Mouse (Mus musculus) heart, embryonic 16.5 days (tissue): Measurements from ENCODE around the gene Ube2o. TPM values are rescaled to one million over a fixed set of nuclear protein-coding genes. Genes with fewer than 3 reads are reported as not detected.

ENCODE experiments used
- ATAC-seq: fragments of 200-750 bp; cut with Nextera tagmentation; replicated peaks from 2 replicates; pipeline ENCODE4 v1.8.0; 2017; ENCODE audit warnings: moderate number of reproducible peaks; ENCODE audit not compliant: insufficient read depth, low FRiP score; ENCODE audit errors: extremely low read depth
- H3K27ac ChIP-seq: fragments of 300-500 bp; sonication (generic); 2 replicates; pipeline ENCODE4 v1.5.1; 2014; ENCODE audit warnings: mild to moderate bottlenecking, low read length, control low read depth, moderate library complexity
- H3K27me3 ChIP-seq: fragments of 300-500 bp; sonication (generic); 2 replicates; pipeline ENCODE4 v1.6.1; 2014; ENCODE audit warnings: low read length, mixed read lengths; ENCODE audit not compliant: control insufficient read depth, insufficient read depth
- H3K36me3 ChIP-seq: fragments of 300-500 bp; sonication (generic); 2 replicates; pipeline ENCODE4 v1.6.1; 2014; ENCODE audit not compliant: control insufficient read depth, insufficient read depth
- H3K4me1 ChIP-seq: fragments of 300-500 bp; sonication (generic); 2 replicates; pipeline ENCODE4 v1.6.1; 2014; ENCODE audit warnings: low read length, mixed read lengths; ENCODE audit not compliant: control insufficient read depth, insufficient read depth
- H3K4me2 ChIP-seq: fragments of 300-500 bp; sonication (generic); 2 replicates; pipeline ENCODE4 v1.6.1; 2014; ENCODE audit warnings: low read depth, mild to moderate bottlenecking, control low read depth, low read length
- H3K4me3 ChIP-seq: fragments of 300-500 bp; sonication (generic); 2 replicates; pipeline ENCODE4 v1.5.1; 2014; ENCODE audit warnings: mild to moderate bottlenecking, control low read depth, low read length
- H3K9ac ChIP-seq: fragments of 300-500 bp; sonication (generic); 2 replicates; pipeline ENCODE4 v1.6.1; 2014; ENCODE audit warnings: low read length, control low read depth
- H3K9me3 ChIP-seq: fragments of 300-500 bp; sonication (generic); replicated peaks from 2 replicates; pipeline ENCODE4 v1.6.1; 2016; ENCODE audit warnings: low read length; ENCODE audit not compliant: control insufficient read depth
- WGBS: fragments of 180-500 bp; shearing (Covaris S2); extraction: QIAGEN DNeasy Blood & Tissue Kit; methylation state at CpG from one replicate; pipeline ENCODE4 v1.1.7; 2014; 5-methylcytosine and 5-hydroxymethylcytosine counted together
- polyA plus RNA-seq: library from polyadenylated mRNA; unstranded; fragments of >200 nt; fragmentation: Nextera tagmentation; extraction: Ambion mirVana; gene quantifications from 2 replicates; pipeline ENCODE4 v1.2.1, GENCODE M21; 2015

Gene Ube2o
- polyA plus RNA-seq, 1 experiment from 2014 or later: 5.5 TPM

- H3K9ac ChIP-seq: no peak overlapping the region
- H3K4me1 ChIP-seq: peaks cover 4% of the 10 kb centered on the region; the same call in 1 of the 2 replicates
- H3K27ac ChIP-seq: no peak overlapping the region
- 0 out of 2 replicates have a peak, but pooled peaks cover 3% of the 10 kb centered on the region for H3K27me3 ChIP-seq
- H3K4me3 ChIP-seq: no peak overlapping the region
- ATAC-seq: no peak
- H3K4me2 ChIP-seq: no peak overlapping the region
- H3K9me3 ChIP-seq: no peaks in the 10 kb centered on the region
- WGBS: 72% methylated on average over 4 of the region's 4 CpGs
- H3K36me3 ChIP-seq: no peaks in the 10 kb centered on the region
These were observed 10.4 kb upstream of the Ube2o start for GRCm38 (mm10) chr11:116591621-116592020.

- no peaks in the 10 kb centered on the region for H3K9me3 ChIP-seq
- no peak overlapping the region for H3K4me2 ChIP-seq
- H3K27me3 ChIP-seq: 0 out of 2 replicates have a peak, but pooled peaks cover 3% of the 10 kb centered on the region
- H3K4me3 ChIP-seq: no peak overlapping the region
- 59% methylated on average over 8 of the region's 8 CpGs for WGBS
- ATAC-seq: no peak
- H3K27ac ChIP-seq: no peak overlapping the region
- H3K4me1 ChIP-seq: peaks cover 4% of the 10 kb centered on the region; the same call in 1 of the 2 replicates
- no peak overlapping the region for H3K9ac ChIP-seq
- no peaks in the 10 kb centered on the region for H3K36me3 ChIP-seq
These were observed 8.3 kb upstream of the Ube2o start for GRCm38 (mm10) chr11:116589574-116589973.

- WGBS: 21% methylated on average over 14 of the region's 14 CpGs
- no peak overlapping the region for H3K4me3 ChIP-seq
- H3K27ac ChIP-seq: no peak overlapping the region
- no peak for ATAC-seq
- 0 out of 2 replicates have a peak overlapping the region, but pooled peaks have one; percentile 3 for H3K4me2 ChIP-seq
- 0 out of 2 replicates have a peak, but pooled peaks cover 3% of the 10 kb centered on the region for H3K27me3 ChIP-seq
- H3K36me3 ChIP-seq: no peaks in the 10 kb centered on the region
- peaks cover 4% of the 10 kb centered on the region; the same call in 1 of the 2 replicates for H3K4me1 ChIP-seq
- no peaks in the 10 kb centered on the region for H3K9me3 ChIP-seq
- H3K9ac ChIP-seq: no peak overlapping the region
These were observed 7.8 kb upstream of the Ube2o start for GRCm38 (mm10) chr11:116589020-116589531.

- H3K27me3 ChIP-seq: 0 out of 2 replicates have a peak, but pooled peaks cover 3% of the 10 kb centered on the region
- ATAC-seq: peak; percentile 25; the same call in 1 of the 2 replicates
- no peak overlapping the region for H3K9ac ChIP-seq
- H3K9me3 ChIP-seq: no peaks in the 10 kb centered on the region
- H3K4me1 ChIP-seq: peaks cover 4% of the 10 kb centered on the region; the same call in 1 of the 2 replicates
- no peak overlapping the region for H3K4me2 ChIP-seq
- H3K27ac ChIP-seq: no peak overlapping the region
- WGBS: 27% methylated on average over 23 of the region's 23 CpGs
- no peak overlapping the region for H3K4me3 ChIP-seq
- no peaks in the 10 kb centered on the region for H3K36me3 ChIP-seq
These were observed 5.8 kb upstream of the Ube2o start for GRCm38 (mm10) chr11:116586801-116587631.

DNA sequence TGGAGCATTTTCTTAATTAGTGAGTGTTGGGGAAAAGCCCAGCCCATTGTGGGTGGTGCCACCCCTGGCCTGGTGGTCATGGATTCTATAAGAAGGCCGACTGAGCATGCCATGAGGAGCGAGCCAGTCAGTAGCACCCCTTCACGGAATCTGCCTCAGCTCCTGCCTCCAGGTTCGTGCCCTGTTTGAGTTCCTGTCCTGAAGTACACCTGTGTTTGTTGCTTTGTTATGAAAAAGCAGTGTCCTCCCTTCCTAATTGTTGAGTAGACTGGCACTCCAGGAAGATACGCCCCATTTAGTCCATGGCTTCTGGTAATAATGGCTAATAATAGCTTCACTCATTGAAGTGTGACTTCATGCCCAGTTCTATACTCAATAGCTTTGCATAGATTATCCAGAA lies 5.1 kb upstream of the Ube2o start, which contains the start of gene Aanat:
TSS of gene Aanat (plus strand) at position 123 of the 400 bp plus-strand sequence.
- Histone ChIP-seq H3K4me1 (peaks cover 4% of the 10 kb centered on the region; the same call in 1 of the 2 replicates), H3K4me3 (no peak within 1 kb of the TSS)
- WGBS: 69% methylated on average over 5 of the region's 5 CpGs

DNA sequence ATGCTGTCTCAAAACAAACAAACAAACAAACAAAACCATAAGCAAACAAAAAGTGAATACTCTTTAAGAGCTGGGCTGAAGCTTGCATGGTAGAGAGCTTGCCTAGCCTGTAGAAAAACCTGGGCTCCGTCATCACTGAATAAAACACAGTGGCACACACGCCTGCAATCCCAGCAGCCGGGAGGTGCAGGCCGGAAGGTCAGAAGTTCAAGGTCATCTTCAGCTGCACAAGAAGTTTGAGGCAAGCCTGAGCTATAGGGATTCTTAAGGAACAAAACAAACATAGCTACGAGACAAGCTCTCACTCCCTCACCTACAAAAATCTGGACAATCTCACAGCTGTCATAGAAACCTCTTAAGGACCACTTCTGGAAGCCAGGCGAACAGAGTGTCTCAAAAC lies 4.4 kb upstream of the Ube2o start:
- Histone ChIP-seq H3K36me3 (no peaks in the 10 kb centered on the region), H3K4me2 (no peak overlapping the region), H3K9me3 (no peaks in the 10 kb centered on the region), H3K4me3 (no peak overlapping the region), H3K9ac (no peak overlapping the region), H3K27me3 (0 out of 2 replicates have a peak, but pooled peaks cover 3% of the 10 kb centered on the region), H3K27ac (no peak overlapping the region), H3K4me1 (peaks cover 4% of the 10 kb centered on the region; the same call in 1 of the 2 replicates)
- 53% methylated on average over 6 of the region's 6 CpGs for WGBS
- ATAC-seq: no peak

More for the DNA sequence above, 5.1 kb upstream of the Ube2o start, which contains the start of gene Aanat:
- Histone ChIP-seq H3K4me2 (no peak within 1 kb of the TSS), H3K36me3 (no peaks in the 10 kb centered on the region), H3K9ac (no peak within 1 kb of the TSS), H3K27me3 (0 out of 2 replicates have a peak, but pooled peaks cover 3% of the 10 kb centered on the region), H3K9me3 (no peaks in the 10 kb centered on the region), H3K27ac (no peak within 1 kb of the TSS)
- no peak for ATAC-seq

GRCm38 (mm10) chr11:116580711-116581375 lies 404 bp downstream of the Ube2o start:
- under 1% methylated on average over 71 of the region's 91 CpGs for whole genome bisulfite sequencing
- no peaks in the 10 kb centered on the region for H3K9me3 ChIP-seq
- peak; percentile 64 for ATAC-seq

GRCm38 (mm10) chr11:116580031-116580652 lies 1.1 kb downstream of the Ube2o start:
- no peaks in the 10 kb centered on the region for H3K36me3 ChIP-seq
- H3K9me3 ChIP-seq: no peaks in the 10 kb centered on the region
- peak overlapping the region; percentile 75 for H3K4me3 ChIP-seq
- peak overlapping the region; percentile 91 for H3K9ac ChIP-seq
- WGBS: 24% methylated on average over 10 of the region's 10 CpGs
- no peak overlapping the region for H3K27ac ChIP-seq
- ATAC-seq: no peak
- H3K27me3 ChIP-seq: no peaks in the 10 kb centered on the region
- peak overlapping the region; percentile 75 for H3K4me2 ChIP-seq
- peaks cover 26% of the 10 kb centered on the region for H3K4me1 ChIP-seq

More at GRCm38 (mm10) chr11:116580711-116581375, 404 bp downstream of the Ube2o start:
- H3K27me3 ChIP-seq: no peaks in the 10 kb centered on the region
- peak overlapping the region; percentile 75 for H3K4me3 ChIP-seq
- H3K4me2 ChIP-seq: peak overlapping the region; percentile 75
- H3K36me3 ChIP-seq: no peaks in the 10 kb centered on the region
- peak overlapping the region; percentile 43 for H3K27ac ChIP-seq
- peaks cover 19% of the 10 kb centered on the region for H3K4me1 ChIP-seq
- H3K9ac ChIP-seq: peak overlapping the region; percentile 91
